Comparison of ENCODE assay signal across 8 mouse cellular contexts in the genomic region with DNA sequence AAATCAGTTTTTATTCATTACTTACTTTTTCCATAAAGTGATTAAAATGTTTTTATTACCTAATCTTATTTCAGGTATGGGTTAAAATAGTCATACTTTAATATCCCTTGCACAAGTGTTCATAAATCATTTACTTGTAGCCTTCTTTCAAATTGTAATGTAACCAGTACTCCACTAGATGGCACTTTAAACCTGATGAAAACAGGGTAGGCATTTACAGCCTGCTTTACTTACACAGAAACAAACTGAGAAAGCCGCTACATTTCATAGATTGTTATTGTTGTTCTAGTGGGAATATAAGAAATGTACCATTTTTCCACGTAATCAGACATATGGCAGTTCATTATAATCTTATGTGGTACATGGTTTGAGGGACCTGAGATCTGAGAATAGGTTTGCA. TPM values are rescaled to one million over a fixed set of nuclear protein-coding genes. Genes with fewer than 3 reads are reported as not detected.
DNase-seq lines count a peak whose midpoint lies in the region; ATAC-seq lines count a peak whose summit lies in the region.
"Had no signal": no experiment of that assay in that cellular context is flagged by ENCODE, and none has a peak within 500 bp of the region (broad histone marks: within the 10 kb centered on the region; RNA-seq: fewer than 3 reads in every experiment).

No protein-coding gene starts in this region.

- 34% methylated on average over 2 of the region's 2 CpGs for WGBS in liver, embryonic 11.5 days
- 11% methylated on average over 2 of the region's 2 CpGs for WGBS in forebrain, embryonic 16.5 days
- 3% methylated on average over 2 of the region's 2 CpGs for WGBS in midbrain, embryonic 16.5 days

- DNase-seq in liver, embryonic 11.5 days (ENCODE audit: low spot score), result no peak
- no peak for DNase-seq in liver
- DNase-seq in ZHBTc4 (ENCODE audit: low read depth, low spot score), result peak; percentile 68
- DNase-seq in urinary bladder, postnatal 36 days (ENCODE audit: low spot score in 2 of 2), result no peak
- no peak for DNase-seq in yolk sac, embryonic 10.5 days (ENCODE audit: low spot score)

- H3K4me1 ChIP-seq in liver, embryonic 11.5 days (replicated peaks; ENCODE audit: control insufficient read depth, insufficient read depth, low read length), result no peaks in the 10 kb centered on the region; the same call in 1 of the 2 replicates
- peaks cover 12% of the 10 kb centered on the region for H3K4me1 ChIP-seq in forebrain, embryonic 16.5 days (replicated peaks; ENCODE audit: control insufficient read depth, insufficient read depth, low read length)
- peaks cover 20% of the 10 kb centered on the region for H3K4me1 ChIP-seq in midbrain, embryonic 16.5 days (ENCODE audit: control insufficient read depth, insufficient read depth, low read length)
- H3K4me1 ChIP-seq: heart, embryonic 15.5 days had no signal

- no peaks in the 10 kb centered on the region for H3K27me3 ChIP-seq in liver, embryonic 11.5 days (replicated peaks; ENCODE audit: control insufficient read depth, insufficient read depth, low read length)
- no peaks in the 10 kb centered on the region for H3K27me3 ChIP-seq in forebrain, embryonic 16.5 days (replicated peaks; ENCODE audit: control insufficient read depth, insufficient read depth, low read length)
- H3K27me3 ChIP-seq in midbrain, embryonic 16.5 days (ENCODE audit: control insufficient read depth, insufficient read depth, low read depth, low read length), result no peaks in the 10 kb centered on the region
- H3K27me3 ChIP-seq: heart, embryonic 15.5 days had no signal

- ATAC-seq in liver, embryonic 11.5 days (replicated peaks; ENCODE audit: low FRiP score), result peak; percentile 55; the same call in 1 of the 2 replicates
- ATAC-seq in forebrain, embryonic 16.5 days, result peak; percentile 63
- peak; percentile 67 for ATAC-seq in midbrain, embryonic 16.5 days

- H3K36me3 ChIP-seq in liver, embryonic 11.5 days (ENCODE audit: control insufficient read depth, insufficient read depth, low read length), result no peaks in the 10 kb centered on the region
- H3K36me3 ChIP-seq in forebrain, embryonic 16.5 days (ENCODE audit: control insufficient read depth, insufficient read depth), result no peaks in the 10 kb centered on the region
- no peaks in the 10 kb centered on the region for H3K36me3 ChIP-seq in midbrain, embryonic 16.5 days (ENCODE audit: control insufficient read depth, insufficient read depth, low read length)
- H3K36me3 ChIP-seq: heart, embryonic 15.5 days had no signal

- H3K9ac ChIP-seq in liver, embryonic 11.5 days (ENCODE audit: low read depth, low read length), result no peak overlapping the region
- H3K9ac ChIP-seq in forebrain, embryonic 16.5 days (replicated peaks; ENCODE audit: low read depth, low read length), result no peak overlapping the region
- H3K9ac ChIP-seq in midbrain, embryonic 16.5 days (ENCODE audit: low read depth, low read length), result no peak overlapping the region
- H3K9ac ChIP-seq: heart, embryonic 15.5 days had no signal

- H3K4me2 ChIP-seq in liver, embryonic 11.5 days, result no peak overlapping the region
- no peak overlapping the region for H3K4me2 ChIP-seq in forebrain, embryonic 16.5 days (ENCODE audit: low read length)
- no peak overlapping the region for H3K4me2 ChIP-seq in midbrain, embryonic 16.5 days (ENCODE audit: low read length)
- H3K4me2 ChIP-seq: heart, embryonic 15.5 days had no signal

- no peaks in the 10 kb centered on the region for H3K9me3 ChIP-seq in liver, embryonic 11.5 days (ENCODE audit: control insufficient read depth, low read length)
- no peaks in the 10 kb centered on the region for H3K9me3 ChIP-seq in forebrain, embryonic 16.5 days (ENCODE audit: control insufficient read depth, low read length)
- H3K9me3 ChIP-seq in midbrain, embryonic 16.5 days (replicated peaks; ENCODE audit: control insufficient read depth, low read length, poor library complexity, severe bottlenecking), result no peaks in the 10 kb centered on the region
- H3K9me3 ChIP-seq: heart, embryonic 15.5 days had no signal

- no peak overlapping the region for H3K27ac ChIP-seq in liver, embryonic 11.5 days (ENCODE audit: low read depth, low read length)
- H3K27ac ChIP-seq in forebrain, embryonic 16.5 days (ENCODE audit: low read length), result no peak overlapping the region
- no peak overlapping the region for H3K27ac ChIP-seq in midbrain, embryonic 16.5 days (ENCODE audit: low read length)
- H3K27ac ChIP-seq: heart, embryonic 15.5 days had no signal

- no peak overlapping the region for H3K4me3 ChIP-seq in liver, embryonic 11.5 days (ENCODE audit: low read depth, low read length)
- H3K4me3 ChIP-seq in forebrain, embryonic 16.5 days (replicated peaks; ENCODE audit: low read length), result no peak overlapping the region
- no peak overlapping the region for H3K4me3 ChIP-seq in midbrain, embryonic 16.5 days (ENCODE audit: low read depth, low read length)
- H3K4me3 ChIP-seq: heart, embryonic 15.5 days had no signal

RNA-seq across cellular contexts. Expression of gene Vps50, which starts 11.6 kb away (rescaled TPM):
- 27.0 and 29.8 TPM in 2 replicates for polyA plus RNA-seq in liver, embryonic 11.5 days (2014; fragmentation: Nextera tagmentation; extraction: Ambion mirVana)
- 53.5 and 59.5 TPM in 2 replicates for polyA plus RNA-seq in forebrain, embryonic 16.5 days (2015; fragmentation: Nextera tagmentation; extraction: Ambion mirVana)
- 57.4 and 59.5 TPM in 2 replicates for polyA plus RNA-seq in midbrain, embryonic 16.5 days (2015; fragmentation: Nextera tagmentation; extraction: Ambion mirVana)

RNA-seq across cellular contexts. Expression of gene Hepacam2, which starts 11.7 kb away (rescaled TPM):
- 0.07 and 0.22 TPM in 2 replicates for polyA plus RNA-seq in liver, embryonic 11.5 days (2014; fragmentation: Nextera tagmentation; extraction: Ambion mirVana)
- 0.66 and 0.67 TPM in 2 replicates for polyA plus RNA-seq in forebrain, embryonic 16.5 days (2015; fragmentation: Nextera tagmentation; extraction: Ambion mirVana)
- polyA plus RNA-seq in midbrain, embryonic 16.5 days (2015; fragmentation: Nextera tagmentation; extraction: Ambion mirVana), result 1.8 and 2.3 TPM in 2 replicates
